Mouse (Mus musculus) left cerebral cortex, adult 9 months (tissue): ENCODE data around the gene Tex44.
A peak's percentile ranks its signal among the peaks of the same experiment; 100 is the strongest.

Experiments used
- DNase-seq, 2 experiments: peaks; one replicate each; pipeline ENCODE4 v3.0.0; 2022; ENCODE audit warnings: low spot score in 2 of 2

The Tex44 gene

DNA sequence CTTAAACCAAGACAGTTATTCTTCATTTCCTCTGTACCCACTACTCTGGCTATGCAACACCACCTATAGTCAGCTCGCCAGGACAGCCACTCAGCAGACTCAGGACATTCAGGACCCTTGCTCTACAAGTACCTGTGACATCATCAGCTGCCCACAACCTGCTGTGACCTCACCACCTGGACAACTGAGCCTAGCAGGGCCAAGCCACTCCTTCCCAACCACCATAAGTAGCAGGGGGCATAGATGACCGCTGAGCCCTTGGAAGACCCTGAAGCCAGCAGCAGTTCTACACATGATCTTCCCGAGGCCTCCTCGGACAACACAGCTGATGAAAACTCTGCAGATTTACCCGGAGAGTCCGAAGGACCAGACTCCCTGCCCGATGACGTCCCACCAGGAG, at the start of gene Tex44, which contains the start of gene Nmur1:
TSS of gene Tex44 (plus strand) at position 202 of the 400 bp plus-strand sequence.
TSS of gene Nmur1 (minus strand) at position 101 of the 400 bp plus-strand sequence.
- no peak for DNase-seq

DNA sequence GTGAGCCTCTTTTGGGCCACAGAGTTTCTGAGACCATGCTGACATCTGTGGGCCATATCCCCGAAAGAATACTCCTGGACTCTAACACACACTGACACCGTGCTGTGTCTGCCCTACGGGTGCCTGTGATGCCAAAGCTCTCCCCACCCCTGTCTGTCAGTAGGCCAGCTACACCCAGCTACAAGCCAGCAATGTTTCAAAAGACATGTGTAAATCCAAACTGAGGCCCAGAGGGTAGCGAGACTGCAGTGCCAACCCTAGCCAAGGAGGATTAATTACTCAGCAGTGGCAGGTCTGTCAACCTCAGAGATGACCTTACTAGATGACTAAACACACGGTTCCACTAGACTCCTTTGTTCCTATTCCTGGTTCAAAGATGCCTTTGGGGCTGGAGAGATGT, 49.8 kb upstream of the Tex44 start:
- DNase-seq = no peak

DNA sequence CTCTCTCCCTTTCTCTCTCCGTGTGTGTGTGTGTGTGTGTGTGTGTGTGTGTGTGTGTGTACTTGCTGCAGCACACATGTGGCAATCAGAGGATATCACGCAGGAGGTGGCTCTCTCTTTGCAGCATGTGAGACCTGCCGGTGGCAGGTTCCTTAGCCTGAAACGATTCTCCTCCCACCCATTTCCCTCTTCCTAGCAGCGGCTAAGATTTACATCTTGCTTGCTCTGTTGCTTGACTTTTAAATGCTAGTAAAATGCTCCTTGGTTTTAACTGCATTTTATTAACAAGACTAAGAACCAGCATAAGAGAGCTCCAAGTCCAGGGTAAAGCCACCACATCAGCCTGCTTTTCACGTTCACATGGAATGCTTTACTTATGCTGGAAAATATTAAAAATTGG, 47.5 kb upstream of the Tex44 start:
- peak in 1 of 2 experiments; percentile 23 for DNase-seq

DNA sequence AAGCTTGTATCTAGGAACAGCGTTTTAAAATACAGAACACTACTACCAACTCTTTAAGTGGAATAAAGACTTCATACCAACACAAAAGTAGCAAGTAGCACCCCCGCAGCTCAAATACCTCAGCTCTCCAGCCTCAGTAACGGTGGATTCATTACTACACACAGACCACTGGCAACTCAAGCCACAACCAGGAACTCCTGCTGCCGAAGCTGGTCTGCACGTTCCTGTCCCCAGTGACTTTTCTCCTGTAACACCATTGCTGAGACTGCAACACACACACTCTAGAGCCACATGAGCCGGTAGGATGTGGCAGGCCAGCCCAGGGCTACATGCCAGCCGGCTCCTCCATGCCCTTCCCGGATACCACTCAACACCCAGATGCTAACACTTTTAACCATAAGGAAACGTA, 47.0 kb upstream of the Tex44 start:
- peak in 1 of 2 experiments; percentile 39 for DNase-seq

DNA sequence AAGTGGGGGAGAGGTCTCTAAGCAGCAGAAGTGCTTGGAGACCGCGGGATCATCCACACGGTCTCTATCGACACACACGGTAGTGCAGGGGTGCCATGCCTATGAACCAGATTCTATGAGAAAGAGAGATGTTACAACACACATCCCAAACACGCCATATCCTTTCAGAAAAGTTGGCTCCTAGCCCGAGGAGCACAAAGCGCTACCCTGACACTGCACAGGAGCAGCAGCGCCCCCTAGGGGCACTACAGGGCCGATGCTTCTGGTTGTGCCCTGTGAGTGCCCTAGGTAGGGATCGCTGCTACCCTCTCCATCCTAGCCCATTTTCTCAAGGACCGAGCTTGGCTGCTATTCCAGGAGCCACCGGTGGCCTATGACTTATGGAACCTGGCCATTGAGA, 45.1 kb upstream of the Tex44 start:
- peak in 1 of 2 experiments; percentile 60 for DNase-seq

DNA sequence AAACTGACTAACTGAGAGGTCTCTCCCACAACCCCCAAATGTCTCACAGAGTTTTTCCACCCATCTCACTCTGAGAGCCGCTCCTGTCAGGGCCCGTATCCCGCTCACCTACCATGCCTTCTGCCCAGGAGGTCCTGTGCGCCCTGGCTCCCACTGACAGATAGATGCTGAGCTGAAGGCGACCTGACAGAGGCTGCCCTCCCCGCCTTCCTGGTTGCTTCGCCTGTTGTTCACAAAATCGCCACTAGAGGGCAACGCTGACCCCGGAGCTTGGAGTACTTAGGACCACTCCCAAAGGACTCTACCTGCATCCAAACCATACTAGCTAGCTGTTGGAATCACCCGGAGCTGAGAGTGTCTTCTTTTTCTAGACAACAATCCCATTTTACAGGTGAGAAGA, 36.9 kb upstream of the Tex44 start:
- peak in 1 of 2 experiments; percentile 64 for DNase-seq

DNA sequence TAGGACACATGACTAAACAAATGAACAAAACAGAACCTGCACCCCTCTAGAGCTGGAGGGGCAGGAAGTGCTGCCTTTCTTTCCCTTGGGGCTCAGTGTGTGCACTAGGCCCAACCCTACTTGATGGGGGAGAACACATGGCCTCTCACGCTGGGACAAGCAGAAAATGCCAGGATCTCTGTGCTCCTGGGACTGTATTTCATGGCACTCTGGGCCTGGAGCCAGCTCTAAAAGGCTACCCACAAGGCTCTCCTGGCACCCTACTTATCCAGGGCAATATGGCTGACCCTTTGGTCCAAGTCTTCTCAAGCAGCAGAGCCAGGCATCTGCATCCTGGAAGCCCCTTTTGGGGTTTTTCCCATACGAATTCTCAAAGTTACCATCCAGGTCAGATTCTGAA, 34.7 kb upstream of the Tex44 start:
- DNase-seq = no peak

DNA sequence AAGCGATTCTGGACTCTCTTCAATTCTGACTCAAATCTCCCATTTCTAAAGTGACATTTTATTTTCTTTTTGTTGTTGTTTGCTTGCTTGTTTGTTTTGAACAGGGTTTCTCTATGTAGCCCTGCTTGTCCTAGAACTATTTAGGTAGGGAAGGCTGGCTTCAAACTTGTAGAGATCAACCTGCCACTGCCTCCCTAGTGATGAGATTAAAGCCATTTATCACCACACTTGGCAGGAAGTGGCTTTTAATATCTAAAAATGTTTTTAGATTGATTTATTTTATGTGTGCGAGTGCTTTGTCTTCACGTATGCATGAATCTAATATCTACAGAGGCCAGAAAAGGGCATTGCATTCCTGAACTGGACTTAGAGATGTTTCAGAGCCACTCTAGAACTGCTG, 32.9 kb upstream of the Tex44 start:
- DNase-seq = no peak

DNA sequence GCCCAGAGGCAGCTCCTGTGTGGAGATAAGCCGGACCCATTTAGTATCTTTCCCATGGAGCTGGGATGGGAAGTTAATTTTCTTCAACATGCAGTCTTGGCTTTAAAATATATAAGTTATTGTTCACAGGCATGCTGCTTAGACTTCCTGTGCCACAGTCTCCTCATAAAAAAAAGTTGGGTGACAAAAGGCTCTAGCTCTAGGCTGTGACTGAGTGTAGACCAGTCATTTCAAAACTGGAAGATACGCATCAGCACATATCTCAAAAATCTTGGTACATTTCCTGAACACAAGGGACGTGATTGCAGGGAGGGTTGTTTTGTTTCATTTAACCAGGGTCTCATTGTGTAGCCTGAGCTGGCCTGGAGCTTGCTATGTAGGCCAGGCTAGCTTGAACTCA, 31.9 kb upstream of the Tex44 start:
- no peak for DNase-seq

DNA sequence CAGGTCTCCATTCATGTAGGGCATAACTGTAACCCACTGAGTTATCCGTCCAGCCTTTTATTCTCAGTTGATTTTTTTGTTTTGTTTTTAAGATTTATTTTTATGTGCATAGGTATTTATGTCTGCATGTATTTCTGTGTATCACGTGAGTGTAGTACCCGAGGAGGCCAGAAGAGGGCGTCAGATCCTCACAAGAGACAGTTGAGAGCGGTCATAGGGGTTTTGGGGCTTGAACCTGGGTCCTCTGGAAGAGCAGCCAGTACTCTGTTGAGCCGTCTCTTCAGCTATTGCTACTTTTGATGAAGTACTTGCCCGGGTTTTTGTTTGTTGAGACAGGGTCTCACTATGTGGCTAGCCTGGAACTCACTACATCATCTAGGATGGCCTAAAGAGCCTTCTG, 30.2 kb upstream of the Tex44 start:
- no peak for DNase-seq

DNA sequence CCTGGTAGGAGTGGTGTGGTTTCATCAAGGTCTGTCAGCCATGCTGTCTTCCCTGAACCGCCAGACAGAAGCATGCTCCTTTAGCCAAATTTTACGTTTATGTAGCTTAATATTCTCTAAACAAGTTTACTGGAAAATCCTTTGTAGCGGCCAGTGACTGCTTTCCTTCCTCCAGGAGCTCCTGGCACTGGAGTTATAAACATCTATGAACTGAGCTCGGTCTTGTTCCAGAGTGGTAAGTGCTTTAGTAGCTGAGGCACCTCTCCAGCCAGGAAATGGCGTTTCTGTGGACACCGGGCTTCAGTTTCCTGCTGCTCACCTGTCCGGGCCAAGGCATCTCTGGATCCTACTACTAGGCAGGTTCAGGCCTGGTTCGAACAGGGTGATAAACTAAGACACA, 28.5 kb upstream of the Tex44 start:
- DNase-seq = no peak

DNA sequence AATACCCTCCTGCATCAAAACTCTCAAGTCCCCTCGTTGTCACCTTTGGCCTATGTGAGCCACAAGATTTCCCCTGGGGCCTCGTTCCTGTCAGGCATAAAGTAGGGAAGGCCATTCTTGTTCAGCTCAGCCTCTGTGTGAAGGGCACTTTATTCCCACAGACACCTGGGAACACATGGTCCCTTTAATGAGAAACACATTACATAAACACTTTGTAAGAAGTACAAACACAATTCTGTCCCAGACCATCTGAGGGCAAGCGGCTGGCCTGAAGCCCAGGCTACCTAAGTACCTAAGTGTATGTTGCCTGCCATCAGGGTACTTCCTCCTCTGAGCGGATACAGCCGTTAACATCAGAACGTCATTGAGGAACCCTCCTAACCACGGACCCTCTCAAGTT, 27.9 kb upstream of the Tex44 start:
- no peak for DNase-seq

DNA sequence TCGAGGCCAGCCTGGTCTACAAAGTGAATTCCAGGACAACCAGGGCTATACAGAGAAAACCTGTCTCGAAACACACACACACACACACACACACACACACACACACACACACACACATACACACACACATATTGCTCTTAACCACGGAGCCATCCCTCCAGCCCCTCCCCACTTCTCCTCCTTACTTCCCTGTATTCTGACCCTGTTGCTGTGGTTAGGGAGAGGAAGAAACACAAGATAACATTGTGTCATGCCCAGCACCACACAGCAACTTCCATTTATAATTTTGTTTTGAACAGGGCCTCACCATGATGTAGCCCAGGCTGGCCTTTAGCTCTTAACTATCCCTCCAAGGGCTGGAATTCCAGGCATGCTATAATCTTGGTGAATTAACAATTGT, 26.8 kb upstream of the Tex44 start:
- DNase-seq = no peak

DNA sequence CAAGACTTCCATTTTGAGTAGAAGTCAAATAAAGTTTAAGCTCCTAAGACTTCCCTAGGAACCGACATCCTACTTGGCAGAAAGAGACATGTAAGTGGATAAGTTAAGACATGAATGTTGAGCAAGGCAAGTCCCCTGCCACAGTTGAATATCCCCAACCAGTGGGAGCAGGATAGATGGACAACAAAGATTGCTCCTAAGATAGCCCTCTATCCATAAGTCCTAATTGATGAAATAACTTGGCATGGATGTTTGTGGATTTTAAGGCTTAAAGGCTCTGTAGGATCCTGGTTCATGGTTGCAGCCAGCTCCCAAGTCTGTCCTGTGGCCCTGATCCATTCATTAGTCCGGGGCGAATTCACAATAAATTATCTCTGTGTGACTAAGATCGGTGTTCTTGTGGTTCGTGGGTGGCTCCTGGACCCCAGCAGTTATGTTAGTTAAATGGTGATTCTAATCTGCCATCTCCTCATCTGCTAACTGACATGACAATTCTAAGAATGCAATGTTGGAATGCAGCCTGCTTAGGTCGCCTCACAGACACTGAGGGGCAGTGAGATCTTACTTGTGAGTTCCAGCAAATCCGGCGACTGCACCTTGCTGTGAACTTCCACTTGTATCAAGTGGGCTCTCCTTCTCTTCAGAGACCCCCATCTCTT, 25.9 kb upstream of the Tex44 start:
- DNase-seq = no peak

DNA sequence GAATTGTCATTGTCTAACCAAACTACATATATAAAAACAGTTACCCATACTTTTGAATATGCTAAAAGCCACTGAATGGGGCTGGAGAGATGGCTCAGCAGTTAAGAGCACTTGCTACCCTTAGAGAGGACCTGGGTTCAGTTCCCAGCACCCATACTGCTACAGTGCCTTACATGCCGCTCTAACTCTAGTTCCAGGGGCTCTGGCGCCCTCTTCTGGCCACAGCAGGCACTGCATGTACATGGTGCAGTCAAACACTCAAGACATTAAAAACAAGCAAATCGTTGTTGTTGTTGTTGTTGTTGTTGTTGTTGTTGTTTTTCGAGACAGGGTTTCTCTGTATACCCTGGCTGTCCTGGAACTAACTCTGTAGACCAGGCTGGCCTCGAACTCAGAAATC, 21.3 kb upstream of the Tex44 start:
- DNase-seq = no peak

DNA sequence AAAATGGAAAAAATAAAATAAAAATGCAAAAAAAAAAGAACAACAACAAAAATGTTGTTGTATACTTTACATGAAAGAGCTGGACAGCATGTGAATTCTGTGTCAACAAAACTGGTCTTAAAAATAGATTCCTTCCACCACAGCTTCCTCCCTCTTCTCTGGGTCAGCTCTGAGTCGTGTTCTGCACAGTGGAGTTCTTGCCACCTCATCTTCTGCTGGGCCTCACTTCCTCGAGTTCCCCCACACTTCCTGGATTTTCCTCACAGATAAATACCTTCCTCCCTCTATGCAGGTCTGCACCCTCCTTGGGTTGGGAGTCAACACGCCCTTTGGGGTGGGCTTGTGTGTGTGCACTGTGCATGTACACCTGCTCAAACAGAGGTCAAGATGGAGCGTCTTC, 19.8 kb upstream of the Tex44 start:
- DNase-seq = no peak

DNA sequence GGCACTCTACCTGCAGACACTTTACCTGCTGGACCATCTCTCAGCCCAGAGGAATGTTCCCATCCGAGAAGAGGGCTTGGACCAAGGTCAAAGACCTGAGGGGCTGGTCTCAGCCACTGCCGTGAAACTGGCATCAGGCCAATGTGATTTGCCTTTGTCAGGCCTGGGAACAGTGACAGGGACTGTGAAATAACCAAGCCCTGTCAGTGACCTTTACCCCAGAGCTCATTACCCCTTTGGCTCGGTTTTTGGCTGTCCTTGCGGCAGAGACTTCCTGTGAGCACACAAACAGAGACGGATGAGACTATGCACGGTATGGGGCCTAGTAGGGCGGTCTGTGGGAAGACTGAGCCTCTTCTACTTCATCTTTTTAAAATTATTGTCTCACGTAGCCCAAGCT, 19.2 kb upstream of the Tex44 start:
- no peak for DNase-seq

DNA sequence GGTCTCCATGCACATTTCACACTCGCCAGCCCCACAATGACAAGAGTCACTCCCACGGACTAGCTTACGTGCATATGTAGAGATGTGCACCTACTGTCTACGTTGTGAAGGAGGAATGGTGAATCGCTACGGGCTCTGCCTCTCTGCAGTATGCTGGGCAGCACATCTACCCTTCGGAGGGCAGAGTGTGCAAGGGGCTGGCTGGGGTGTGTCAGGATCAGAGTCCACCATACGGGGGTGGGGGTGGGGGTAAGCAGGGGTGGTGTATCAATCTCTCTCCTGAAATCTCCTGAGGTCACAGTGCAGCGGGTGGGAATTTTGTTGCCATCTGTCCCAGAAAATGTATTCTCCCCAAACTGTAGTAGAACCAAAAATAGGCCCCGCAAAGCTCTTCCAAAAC, 17.6 kb upstream of the Tex44 start:
- no peak for DNase-seq

DNA sequence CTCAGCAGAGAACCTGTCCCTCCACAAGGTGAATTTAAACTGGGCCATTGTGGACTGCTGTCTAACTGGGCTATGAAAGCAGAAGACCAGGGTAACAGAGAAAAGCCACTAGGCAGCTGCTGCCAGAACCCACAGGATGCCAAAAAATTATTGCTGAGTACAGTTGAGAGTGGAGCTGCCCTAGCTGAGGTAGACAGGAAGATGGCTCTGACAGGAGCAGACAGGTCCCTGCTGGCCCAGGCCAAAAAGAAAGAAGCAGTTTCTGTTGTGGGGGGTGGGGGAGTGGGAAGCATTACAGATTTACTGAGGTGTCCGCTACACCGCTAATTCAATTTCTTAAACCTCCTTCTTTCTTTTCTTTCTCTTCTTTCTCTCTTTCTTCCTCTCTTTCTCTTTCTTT, 16.7 kb upstream of the Tex44 start:
- no peak for DNase-seq

DNA sequence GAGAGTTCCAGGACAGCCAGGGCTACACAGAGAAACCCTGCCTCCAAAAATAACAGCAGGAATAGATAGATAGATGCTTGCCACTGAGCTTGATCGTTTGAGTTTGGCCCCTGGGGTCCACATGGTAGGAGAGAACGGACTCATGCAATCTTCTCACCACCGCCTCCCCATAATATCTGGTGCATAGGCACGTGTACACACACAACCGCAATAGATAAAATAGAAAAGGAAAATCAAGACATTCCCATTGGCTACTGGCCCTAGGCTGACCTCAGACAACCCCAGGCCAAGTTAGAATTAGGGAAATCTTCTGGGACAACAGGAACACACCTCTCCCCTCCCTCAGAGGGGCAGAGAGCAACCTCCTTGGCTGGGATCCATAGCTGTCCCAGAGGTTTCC, 11.4 kb upstream of the Tex44 start:
- DNase-seq = no peak

DNA sequence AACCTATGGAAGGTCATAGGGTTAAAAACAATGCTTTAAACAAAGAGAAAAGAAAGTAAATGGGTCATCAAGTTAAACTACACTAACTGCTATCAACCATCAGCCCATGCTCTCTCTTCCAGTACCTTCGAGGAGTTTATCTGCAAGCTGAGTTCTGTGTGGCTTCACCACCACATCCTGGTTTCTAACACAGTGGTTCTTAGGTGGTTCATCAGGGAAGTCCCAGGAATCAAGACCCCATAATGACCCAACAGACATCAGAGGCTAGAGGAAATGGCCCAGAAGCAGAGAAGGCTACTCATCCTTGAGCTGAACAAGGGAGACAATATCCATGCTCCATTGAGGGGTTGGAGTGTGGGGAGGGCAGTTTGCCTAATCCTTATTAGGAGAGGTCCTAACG, 11.0 kb upstream of the Tex44 start:
- DNase-seq = no peak

DNA sequence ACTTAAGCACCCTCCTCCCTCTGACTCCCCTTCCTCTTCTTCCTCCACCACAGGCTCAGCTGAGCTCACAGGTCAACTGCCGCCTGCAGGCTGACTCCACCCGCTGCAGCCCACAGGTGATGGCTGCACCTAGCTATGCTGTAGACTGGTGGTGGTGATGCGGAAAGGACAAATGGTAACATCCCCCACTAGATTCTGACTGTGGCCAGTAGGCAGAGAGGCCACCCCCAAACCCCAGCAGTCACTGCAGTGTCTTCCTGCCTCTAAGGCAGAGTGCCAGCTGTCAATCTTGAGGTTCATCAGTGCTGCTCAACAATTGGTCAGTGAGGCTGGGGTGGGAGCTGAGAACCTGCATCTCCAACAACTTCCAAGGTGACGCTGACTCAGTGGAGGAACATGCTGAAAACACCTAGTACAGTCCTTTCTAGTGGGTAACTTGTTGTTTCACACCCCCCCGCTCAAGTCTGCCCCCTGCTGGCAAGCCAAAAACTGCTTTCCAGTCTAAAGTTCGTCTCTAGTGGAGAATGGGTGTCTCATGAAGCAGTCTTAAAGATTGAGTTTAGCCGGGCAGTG, 10.4 kb upstream of the Tex44 start:
- DNase-seq = no peak

DNA sequence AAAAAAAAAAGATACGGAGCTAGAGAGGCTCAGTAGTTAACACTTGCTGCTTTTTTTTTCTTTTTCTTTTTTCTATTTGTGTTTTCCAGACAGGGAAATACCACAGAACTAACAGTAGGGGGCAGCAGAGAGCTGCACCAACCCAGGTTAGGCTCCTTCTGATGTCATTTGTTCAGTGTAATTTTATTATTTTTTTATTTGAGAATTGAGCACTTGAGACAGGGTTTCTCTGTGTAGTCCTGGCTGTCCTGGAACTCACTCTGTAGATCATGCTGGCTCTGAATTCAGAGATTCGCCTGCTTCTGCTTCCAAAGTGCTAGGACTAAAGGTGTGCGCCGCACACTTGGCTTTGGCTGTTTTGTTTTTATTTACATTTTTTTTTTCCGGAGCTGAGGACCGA, 9.8 kb upstream of the Tex44 start:
- no peak for DNase-seq

DNA sequence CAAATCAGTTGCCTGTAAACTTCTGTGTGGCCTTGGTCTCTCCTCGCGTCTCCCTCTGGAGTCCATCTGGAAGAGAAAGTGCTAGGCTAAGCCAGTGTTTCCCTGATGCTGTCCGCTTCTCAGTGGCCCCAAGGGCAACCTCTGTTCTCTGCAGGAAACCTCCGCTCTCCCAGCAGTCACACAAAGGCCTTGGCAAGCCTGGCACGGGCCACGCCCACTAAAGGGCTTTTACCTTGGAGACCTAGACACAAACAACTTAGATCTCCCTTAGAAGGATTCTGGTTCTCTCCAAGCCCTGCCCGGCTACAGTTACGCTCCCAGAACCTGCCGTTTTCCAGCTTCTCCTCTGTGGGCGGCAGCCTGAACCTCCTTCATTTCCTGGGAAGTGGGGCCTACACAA, 5.1 kb upstream of the Tex44 start:
- DNase-seq = no peak
